Mouse (Mus musculus): ENCODE measurements around the gene Cypt4.
"Not testable (repeated sequence)": the region's sequence is repeated elsewhere in the genome, so short reads cannot be mapped to it uniquely, and the experiment has no call there.

Cypt4 gene

GRCm38 (mm10) chr9:24624896-24625295 lies at the start of gene Cypt4:
Gene Cypt4, plus strand, starts transcription at chr9:24625196.
- DNase-seq (ENCODE audit: low read depth) = no peak

- DNase-seq (ENCODE audit: low read depth) = not testable (repeated sequence)
These were observed 12.3 kb downstream of the Cypt4 start for GRCm38 (mm10) chr9:24637341-24637740.
